Mouse (Mus musculus) midbrain, embryonic 16.5 days (tissue): ENCODE results near the gene Slc25a5. TPM values are rescaled to one million over a fixed set of nuclear protein-coding genes. Genes with fewer than 3 reads are reported as not detected.
"Not testable (repeated sequence)": the region's sequence is repeated elsewhere in the genome, so short reads cannot be mapped to it uniquely, and the experiment has no call there.

ENCODE experiments used
- ATAC-seq: fragments of 200-750 bp; cut with Nextera tagmentation; 2 replicates; pipeline ENCODE4 v1.8.0; 2017; ENCODE audit warnings: moderate TSS enrichment
- H3K27ac ChIP-seq: fragments of 300-500 bp; sonication (generic); 2 replicates; pipeline ENCODE4 v1.5.1; 2014; ENCODE audit warnings: mild to moderate bottlenecking, low read length, mixed read lengths
- H3K27me3 ChIP-seq: fragments of 300-500 bp; sonication (generic); 2 replicates; pipeline ENCODE4 v1.6.1; 2014; ENCODE audit warnings: low read depth, low read length, mixed read lengths; ENCODE audit not compliant: control insufficient read depth, insufficient read depth
- H3K36me3 ChIP-seq: fragments of 300-500 bp; sonication (generic); 2 replicates; pipeline ENCODE4 v1.6.1; 2014; ENCODE audit warnings: mild to moderate bottlenecking, low read length, moderate library complexity, mixed read lengths; ENCODE audit not compliant: control insufficient read depth, insufficient read depth
- H3K4me1 ChIP-seq: fragments of 300-500 bp; sonication (generic); 2 replicates; pipeline ENCODE4 v1.6.1; 2014; ENCODE audit warnings: mild to moderate bottlenecking, low read length, mixed read lengths; ENCODE audit not compliant: control insufficient read depth, insufficient read depth
- H3K4me2 ChIP-seq: fragments of 300-500 bp; sonication (generic); 2 replicates; pipeline ENCODE4 v1.6.1; 2014; ENCODE audit warnings: mild to moderate bottlenecking, low read length, mixed read lengths
- H3K4me3 ChIP-seq: fragments of 300-500 bp; sonication (generic); 2 replicates; pipeline ENCODE4 v1.5.1; 2014; ENCODE audit warnings: low read depth, mild to moderate bottlenecking, low read length, moderate library complexity, mixed read lengths
- H3K9ac ChIP-seq: fragments of 300-500 bp; sonication (generic); 2 replicates; pipeline ENCODE4 v1.6.1; 2014; ENCODE audit warnings: low read depth, low read length, mixed read lengths
- H3K9me3 ChIP-seq: fragments of 300-500 bp; sonication (generic); replicated peaks from 2 replicates; pipeline ENCODE4 v1.6.1; 2014; ENCODE audit warnings: mild to moderate bottlenecking, low read length, mixed read lengths; ENCODE audit not compliant: control insufficient read depth, poor library complexity, severe bottlenecking
- WGBS: fragments of 180-500 bp; shearing (Covaris S2); extraction: QIAGEN DNeasy Blood & Tissue Kit; methylation state at CpG from one replicate; pipeline ENCODE4 v1.1.7; 2014; 5-methylcytosine and 5-hydroxymethylcytosine counted together
- polyA plus RNA-seq: library from polyadenylated mRNA; unstranded; fragments of >200 nt; fragmentation: Nextera tagmentation; extraction: Ambion mirVana; gene quantifications from 2 replicates; pipeline ENCODE4 v1.2.1, GENCODE M21; 2015

Slc25a5 gene
- polyA plus RNA-seq, 1 experiment from 2014 or later: 436 TPM

GRCm38 (mm10) chrX:36789360-36789759 lies 6.1 kb upstream of the Slc25a5 start:
- ATAC-seq: no peak
- Histone ChIP-seq H3K27ac (no peak overlapping the region), H3K4me2 (no peak overlapping the region), H3K4me3 (no peak overlapping the region), H3K27me3 (no peaks in the 10 kb centered on the region), H3K36me3 (no peaks in the 10 kb centered on the region), H3K9me3 (no peaks in the 10 kb centered on the region), H3K4me1 (no peaks in the 10 kb centered on the region), H3K9ac (no peak overlapping the region)
- WGBS: 69% methylated on average over 4 of the region's 4 CpGs

GRCm38 (mm10) chrX:36794571-36794970 lies 880 bp upstream of the Slc25a5 start:
- Histone ChIP-seq H3K36me3 (peaks cover 5% of the 10 kb centered on the region; the same call in 1 of the 2 replicates), H3K27me3 (no peaks in the 10 kb centered on the region), H3K9ac (no peak overlapping the region), H3K4me2 (no peak overlapping the region), H3K27ac (no peak overlapping the region), H3K4me3 (no peak overlapping the region), H3K9me3 (no peaks in the 10 kb centered on the region; the same call in 1 of the 2 replicates), H3K4me1 (no peaks in the 10 kb centered on the region)
- WGBS: 64% methylated on average over 5 of the region's 5 CpGs
- ATAC-seq: no peak

- Histone ChIP-seq H3K9ac (peak overlapping the region; percentile 74), H3K27ac (peak overlapping the region; percentile 82), H3K4me1 (no peaks in the 10 kb centered on the region), H3K9me3 (no peaks in the 10 kb centered on the region; the same call in 1 of the 2 replicates), H3K27me3 (no peaks in the 10 kb centered on the region), H3K36me3 (peaks cover 5% of the 10 kb centered on the region; the same call in 1 of the 2 replicates), H3K4me3 (peak overlapping the region; percentile 62), H3K4me2 (peak overlapping the region; percentile 54)
- 27% methylated on average over 30 of the region's 41 CpGs for WGBS
- peak; percentile 89 for ATAC-seq
These were observed 721 bp downstream of the Slc25a5 start for GRCm38 (mm10) chrX:36796163-36796581.

- Histone ChIP-seq H3K4me3 (peak overlapping the region; percentile 62), H3K9ac (peak overlapping the region; percentile 74), H3K4me2 (peak overlapping the region; percentile 54)
- H3K4me1 ChIP-seq, H3K27ac ChIP-seq, H3K27me3 ChIP-seq, ATAC-seq, H3K36me3 ChIP-seq, H3K9me3 ChIP-seq: not testable (repeated sequence)
- WGBS: 73% methylated on average over 8 of the region's 8 CpGs
These were observed 1.3 kb downstream of the Slc25a5 start for GRCm38 (mm10) chrX:36796734-36797133.

DNA sequence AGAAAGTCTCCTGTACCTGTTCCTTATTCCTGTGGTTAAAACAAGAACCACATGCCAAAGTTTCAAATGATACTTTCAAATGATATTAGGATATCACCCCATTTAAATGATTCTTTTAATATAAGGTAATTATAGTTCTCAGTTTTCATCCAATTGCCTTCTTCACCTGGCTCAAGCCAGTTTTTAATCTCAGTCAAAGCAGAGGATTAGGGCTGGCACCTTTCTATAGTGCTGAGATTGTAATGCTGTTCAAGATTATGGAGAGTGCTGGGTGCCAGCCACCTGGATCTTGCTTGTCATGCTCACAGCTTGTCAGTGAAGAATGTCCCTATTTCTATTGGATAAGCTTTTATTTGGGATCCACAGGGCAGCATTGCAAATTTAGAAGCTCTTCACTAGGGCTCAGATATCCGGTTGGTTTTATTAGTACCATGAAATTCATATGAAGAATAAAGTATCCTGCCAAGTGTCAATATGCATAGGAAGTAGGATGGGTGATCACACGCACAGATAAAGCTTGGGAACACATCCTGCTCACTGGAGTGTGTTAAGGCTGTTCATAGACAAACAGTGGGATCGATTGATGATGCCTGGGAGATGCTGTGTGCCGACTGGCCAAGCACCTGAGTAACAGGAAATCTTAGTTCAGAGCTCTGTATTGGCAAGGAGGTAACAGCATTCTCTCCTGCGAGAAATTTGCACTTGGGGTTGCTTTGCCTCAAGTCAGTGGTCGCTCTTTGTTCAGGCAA lies 3.9 kb downstream of the Slc25a5 start:
- ATAC-seq: no peak
- Histone ChIP-seq H3K9ac (no peak overlapping the region), H3K4me1 (no peaks in the 10 kb centered on the region), H3K36me3 (peaks cover 5% of the 10 kb centered on the region; the same call in 1 of the 2 replicates), H3K4me2 (no peak overlapping the region), H3K27ac (no peak overlapping the region), H3K27me3 (no peaks in the 10 kb centered on the region), H3K4me3 (no peak overlapping the region), H3K9me3 (no peaks in the 10 kb centered on the region; the same call in 1 of the 2 replicates)
- WGBS: 48% methylated on average over 6 of the region's 6 CpGs

DNA sequence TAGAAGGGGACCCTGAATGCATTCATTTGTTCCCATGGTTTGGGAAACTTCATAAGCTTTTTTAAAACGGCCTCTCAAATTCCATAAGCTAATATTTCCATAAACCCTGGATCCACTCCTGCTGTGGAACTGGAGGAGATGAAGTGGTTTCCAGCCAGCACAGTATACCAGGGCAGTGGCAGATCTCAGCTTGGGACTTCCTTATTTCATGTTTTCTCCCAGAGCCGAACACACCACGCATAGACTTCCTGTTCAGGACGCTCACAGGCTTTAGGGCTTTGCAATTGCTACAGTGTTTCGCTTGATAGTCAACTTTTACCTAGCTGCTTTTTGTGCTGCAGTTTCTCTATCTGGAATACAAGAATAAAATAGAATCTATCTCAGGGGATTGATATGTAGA lies 7.7 kb downstream of the Slc25a5 start:
- no peak for ATAC-seq
- WGBS: 82% methylated on average over 5 of the region's 5 CpGs
- H3K4me3 ChIP-seq: no peak overlapping the region
- H3K4me1 ChIP-seq: peaks cover 4% of the 10 kb centered on the region; the same call in 1 of the 2 replicates
- H3K36me3 ChIP-seq: no peaks in the 10 kb centered on the region
- H3K4me2 ChIP-seq: no peak overlapping the region
- no peaks in the 10 kb centered on the region for H3K9me3 ChIP-seq
- no peak overlapping the region for H3K9ac ChIP-seq
- H3K27me3 ChIP-seq: no peaks in the 10 kb centered on the region
- H3K27ac ChIP-seq: no peak overlapping the region

DNA sequence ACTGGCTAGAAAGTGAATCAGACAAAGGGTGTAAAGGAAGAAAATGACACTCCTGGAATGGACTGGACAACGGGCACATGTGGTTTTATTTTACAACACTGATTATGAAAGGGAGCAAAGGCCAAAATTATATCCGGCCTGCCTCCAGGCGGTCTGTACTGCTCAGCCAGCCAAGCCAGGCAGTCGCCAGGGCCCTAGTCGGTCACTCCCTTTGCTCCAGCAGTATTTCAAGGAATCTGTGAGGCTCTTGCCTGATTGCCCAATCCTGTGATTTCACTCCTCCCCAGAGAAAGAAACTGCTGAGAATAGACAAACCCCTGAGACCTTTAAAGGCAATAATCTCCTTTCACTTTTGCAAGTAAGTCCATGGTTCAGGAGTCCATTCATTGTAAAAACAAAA lies 8.7 kb downstream of the Slc25a5 start:
- Histone ChIP-seq H3K27me3 (no peaks in the 10 kb centered on the region), H3K27ac (no peak overlapping the region), H3K4me3 (no peak overlapping the region), H3K4me2 (no peak overlapping the region), H3K9ac (no peak overlapping the region), H3K36me3 (no peaks in the 10 kb centered on the region), H3K4me1 (peaks cover 4% of the 10 kb centered on the region; the same call in 1 of the 2 replicates), H3K9me3 (no peaks in the 10 kb centered on the region)
- ATAC-seq: no peak
- WGBS: 61% methylated on average over 5 of the region's 5 CpGs

DNA sequence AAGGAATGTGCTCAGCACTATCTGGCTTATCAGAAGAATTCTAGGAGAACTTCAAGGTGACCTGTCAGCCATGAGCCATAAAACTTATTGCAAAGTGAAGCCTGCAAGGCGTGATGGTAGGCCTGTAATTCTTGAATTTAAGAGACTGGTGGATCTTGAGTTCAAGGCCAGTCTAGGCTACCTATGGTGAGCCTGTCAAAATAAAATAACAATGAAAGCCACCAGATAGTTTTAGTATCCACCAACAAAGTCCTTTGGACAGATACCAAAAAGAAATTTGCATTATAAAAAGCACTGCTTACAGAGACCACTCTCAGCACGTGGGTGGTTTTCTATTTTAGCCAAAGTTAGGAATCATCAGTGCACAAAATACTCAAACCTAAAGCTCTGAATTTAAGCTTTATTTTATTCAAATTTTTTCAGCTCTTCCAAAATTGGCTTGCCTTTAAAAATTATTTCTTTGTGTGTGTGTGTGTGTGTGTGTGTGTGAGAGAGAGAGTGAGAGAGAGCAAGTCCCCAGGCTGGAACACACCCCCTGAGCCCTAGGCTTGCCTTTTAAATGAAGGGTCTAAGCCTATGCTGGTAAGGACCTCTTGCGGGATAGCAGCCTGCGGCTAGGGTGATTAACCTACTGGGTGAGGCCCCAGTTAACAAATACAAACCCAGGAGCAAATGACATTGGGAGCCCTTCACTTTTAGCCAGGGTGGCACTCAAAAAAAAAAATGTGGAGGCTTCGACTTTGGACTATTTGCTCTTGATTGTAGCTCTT lies 10.2 kb downstream of the Slc25a5 start:
- Histone ChIP-seq H3K4me1 (peaks cover 4% of the 10 kb centered on the region; the same call in 1 of the 2 replicates), H3K9ac (no peak overlapping the region), H3K4me2 (no peak overlapping the region), H3K27ac (no peak overlapping the region), H3K36me3 (no peaks in the 10 kb centered on the region), H3K27me3 (no peaks in the 10 kb centered on the region), H3K9me3 (no peaks in the 10 kb centered on the region), H3K4me3 (no peak overlapping the region)
- no peak for ATAC-seq
- 51% methylated on average over 5 of the region's 5 CpGs for WGBS
